Mouse (Mus musculus) kidney, postnatal 0 days (tissue): ENCODE data around the gene Ccdc157. TPM values are rescaled to one million over a fixed set of nuclear protein-coding genes. Genes with fewer than 3 reads are reported as not detected.

ENCODE experiments used
- ATAC-seq: fragments of 200-750 bp; cut with Nextera tagmentation; replicated peaks from 2 replicates; pipeline ENCODE4 v1.8.0; 2017; ENCODE audit warnings: low read depth, moderate number of reproducible peaks, moderate TSS enrichment, moderate library complexity; ENCODE audit not compliant: low FRiP score
- DNase-seq: peaks from one replicate; pipeline ENCODE4 v3.0.0-alpha.2; 2016; ENCODE audit warnings: low spot score
- H3K27ac ChIP-seq: fragments of 300-500 bp; sonication (generic); 2 replicates; pipeline ENCODE4 v1.5.1; 2014; ENCODE audit warnings: mild to moderate bottlenecking
- H3K27me3 ChIP-seq: fragments of 300-500 bp; sonication (generic); 2 replicates; pipeline ENCODE4 v1.6.1; 2014; ENCODE audit warnings: low read length, mixed read lengths; ENCODE audit not compliant: insufficient read depth
- H3K36me3 ChIP-seq: fragments of 300-500 bp; sonication (generic); 2 replicates; pipeline ENCODE4 v1.6.1; 2014; ENCODE audit warnings: low read length, mixed read lengths; ENCODE audit not compliant: insufficient read depth
- H3K4me1 ChIP-seq: fragments of 300-500 bp; sonication (generic); replicated peaks from 2 replicates; pipeline ENCODE4 v1.6.1; 2014; ENCODE audit warnings: antibody characterized with exemption, low read length, mixed read lengths; ENCODE audit not compliant: insufficient read depth
- H3K4me2 ChIP-seq: fragments of 300-500 bp; sonication (generic); 2 replicates; pipeline ENCODE4 v1.6.1; 2014; ENCODE audit warnings: mild to moderate bottlenecking, low read length, moderate library complexity, mixed read lengths
- H3K4me3 ChIP-seq: fragments of 300-500 bp; sonication (generic); replicated peaks from 2 replicates; pipeline ENCODE4 v1.5.1; 2014; ENCODE audit warnings: low read depth, low read length
- H3K9ac ChIP-seq: fragments of 300-500 bp; sonication (generic); 2 replicates; pipeline ENCODE4 v1.6.1; 2014; ENCODE audit warnings: low read depth, low read length
- H3K9me3 ChIP-seq: fragments of 300-500 bp; sonication (generic); replicated peaks from 2 replicates; pipeline ENCODE4 v1.6.1; 2016; ENCODE audit warnings: low read length, inconsistent platforms, mixed read lengths
- CTCF ChIP-seq: IDR thresholded peaks from 2 replicates; pipeline ENCODE4 v1.5.1; 2016; ENCODE audit warnings: antibody characterized with exemption, low read depth, mild to moderate bottlenecking, moderate library complexity
- WGBS: fragments of 180-500 bp; shearing (Covaris S2); extraction: QIAGEN DNeasy Blood & Tissue Kit; methylation state at CpG from one replicate; pipeline ENCODE4 v1.1.7; 2014; 5-methylcytosine and 5-hydroxymethylcytosine counted together
- microRNA-seq: library from miRNA; unstranded; fragments of <30 nt; microRNA quantifications from one replicate; pipeline ENCODE4, GENCODE M21; 2016
- polyA plus RNA-seq: library from polyadenylated mRNA; unstranded; fragments of >200 nt; fragmentation: Nextera tagmentation; extraction: Ambion mirVana; gene quantifications from 2 replicates; pipeline ENCODE4 v1.2.1, GENCODE M21; 2015

The Ccdc157 gene
- polyA plus RNA-seq, 1 experiment from 2014 or later: 5.9 TPM

GRCm38 (mm10) chr11:4096054-4096984 lies 63.8 kb downstream of the Ccdc157 start:
- Histone ChIP-seq H3K4me1 (peaks cover 13% of the 10 kb centered on the region; the same call in 1 of the 2 replicates), H3K4me3 (peak overlapping the region; percentile 36), H3K4me2 (peak overlapping the region; percentile 80), H3K9me3 (no peaks in the 10 kb centered on the region), H3K36me3 (no peaks in the 10 kb centered on the region), H3K9ac (peak overlapping the region; percentile 65), H3K27me3 (no peaks in the 10 kb centered on the region), H3K27ac (peak overlapping the region; percentile 87)
- ATAC-seq: peak; percentile 95
- 3% methylated on average over 45 of the region's 45 CpGs for WGBS
- TF ChIP-seq CTCF: no peak
- peak; percentile 99 for DNase-seq

GRCm38 (mm10) chr11:4095171-4096053 lies 64.7 kb downstream of the Ccdc157 start, which contains the start of gene Mtfp1:
Gene Mtfp1 (minus strand): TSS chr11:4095445.
- peak within 1 kb of the TSS; percentile 81 for H3K27ac ChIP-seq
- H3K9ac ChIP-seq: peak within 1 kb of the TSS; percentile 63
- H3K4me2 ChIP-seq: peak within 1 kb of the TSS; percentile 80
- DNase-seq (peak; percentile 84), ATAC-seq (0 out of 2 replicates have a peak, but pooled peaks have one; percentile 7)
- 5% methylated on average over 34 of the region's 34 CpGs for WGBS
- H3K36me3 ChIP-seq: no peaks in the 10 kb centered on the region
- H3K4me3 ChIP-seq: peak within 1 kb of the TSS; percentile 46
- no peaks in the 10 kb centered on the region for H3K27me3 ChIP-seq
- TF ChIP-seq CTCF: no peak
- no peaks in the 10 kb centered on the region for H3K9me3 ChIP-seq
- H3K4me1 ChIP-seq: peaks cover 13% of the 10 kb centered on the region; the same call in 1 of the 2 replicates

GRCm38 (mm10) chr11:4094378-4095170 lies 65.5 kb downstream of the Ccdc157 start:
- peak; percentile 74 for DNase-seq
- peak; percentile 83 for TF ChIP-seq CTCF
- no peaks in the 10 kb centered on the region for H3K9me3 ChIP-seq
- peaks cover 13% of the 10 kb centered on the region; the same call in 1 of the 2 replicates for H3K4me1 ChIP-seq
- no peak; the same call in 1 of the 2 replicates for ATAC-seq
- peak overlapping the region; percentile 81 for H3K27ac ChIP-seq
- peak overlapping the region; percentile 80 for H3K4me2 ChIP-seq
- 5% methylated on average over 23 of the region's 24 CpGs for WGBS
- H3K9ac ChIP-seq: peak overlapping the region; percentile 63
- H3K27me3 ChIP-seq: no peaks in the 10 kb centered on the region
- no peaks in the 10 kb centered on the region for H3K36me3 ChIP-seq
- peak overlapping the region; percentile 46 for H3K4me3 ChIP-seq

- no peak for ATAC-seq
- Histone ChIP-seq H3K36me3 (no peaks in the 10 kb centered on the region), H3K4me1 (peaks cover 13% of the 10 kb centered on the region; the same call in 1 of the 2 replicates), H3K9ac (no peak overlapping the region), H3K27ac (no peak overlapping the region), H3K4me2 (peak overlapping the region; percentile 80; the same call in 1 of the 2 replicates), H3K9me3 (no peaks in the 10 kb centered on the region), H3K4me3 (no peak overlapping the region), H3K27me3 (no peaks in the 10 kb centered on the region)
- whole genome bisulfite sequencing: 81% methylated on average over 18 of the region's 18 CpGs
- DNase-seq: no peak
- no peak for TF ChIP-seq CTCF
These were observed 66.4 kb downstream of the Ccdc157 start for GRCm38 (mm10) chr11:4093459-4094377.

Small RNA genes within 50 kb of the gene (microRNA-seq; reads per million reads assigned to microRNA genes)
- gene Mir3060: 1.0 reads per million

Other genes starting within 250 kb of the Ccdc157 start
- 6.6 and 6.9 TPM in 2 replicates for gene Slc35e4, start 245.6 kb downstream of the Ccdc157 start, polyA plus RNA-seq
- gene Tcn2, start 228.1 kb downstream of the Ccdc157 start, polyA plus RNA-seq: 233 and 274 TPM in 2 replicates
- 55.0 and 61.7 TPM in 2 replicates for gene Pes1, start 196.3 kb downstream of the Ccdc157 start, polyA plus RNA-seq
- gene 4930556J24Rik, start 183.5 kb downstream of the Ccdc157 start, polyA plus RNA-seq: 0.61 and 1.2 TPM in 2 replicates
- 26.2 and 30.3 TPM in 2 replicates for gene Gal3st1, start 176.7 kb downstream of the Ccdc157 start, polyA plus RNA-seq
- not detected in 2 replicates for gene Sec14l4, start 128.8 kb downstream of the Ccdc157 start, polyA plus RNA-seq
- not detected in 2 replicates for gene Sec14l3, start 95.5 kb downstream of the Ccdc157 start, polyA plus RNA-seq
- gene Mtfp1, start 64.8 kb downstream of the Ccdc157 start, polyA plus RNA-seq: 18.6 and 19.9 TPM in 2 replicates
- 1.3 and 1.4 TPM in 2 replicates for gene Sec14l2, start 36.9 kb downstream of the Ccdc157 start, polyA plus RNA-seq
- gene Rnf215, start 25.1 kb downstream of the Ccdc157 start, polyA plus RNA-seq: 29.8 and 30.9 TPM in 2 replicates
- 31.2 and 31.3 TPM in 2 replicates for gene Sf3a1, start 57 bp upstream of the Ccdc157 start, polyA plus RNA-seq
- gene Tbc1d10a, start 26.5 kb upstream of the Ccdc157 start, polyA plus RNA-seq: 40.6 and 41.1 TPM in 2 replicates
- gene Castor1, start 57.9 kb upstream of the Ccdc157 start, polyA plus RNA-seq: 6.5 and 6.7 TPM in 2 replicates
- 0.09 and 0.11 TPM in 2 replicates for gene Osm, start 76.1 kb upstream of the Ccdc157 start, polyA plus RNA-seq
- 0.11 and 0.24 TPM in 2 replicates for gene Lif, start 97.3 kb upstream of the Ccdc157 start, polyA plus RNA-seq